Mouse (Mus musculus) CH12.LX (cell line): ENCODE data around the gene Myo3b. TPM values are rescaled to one million over a fixed set of nuclear protein-coding genes. Genes with fewer than 3 reads are reported as not detected.

ENCODE experiments used
- DNase-seq: peaks from one replicate; pipeline ENCODE4 v3.0.0-alpha.2; 2013; ENCODE audit errors: extremely low read depth
- H3K27ac ChIP-seq: 2 replicates; pipeline ENCODE4 v1.5.1; 2012; ENCODE audit warnings: low read depth, mild to moderate bottlenecking, control low read depth, moderate library complexity; ENCODE audit not compliant: insufficient read depth
- H3K27me3 ChIP-seq: replicated peaks from 2 replicates; pipeline ENCODE3; 2012; ENCODE audit warnings: inconsistent platforms
- H3K36me3 ChIP-seq, 2 experiments: replicated peaks in 1 of 2; 2 replicates each; pipeline versions ENCODE3 to v1.6.1; 2012; ENCODE audit warnings: inconsistent platforms in 1 of 2, low read length in 1 of 2, mild to moderate bottlenecking in 1 of 2, mixed read lengths in 1 of 2, moderate library complexity in 1 of 2; ENCODE audit not compliant: control insufficient read depth in 1 of 2, insufficient read depth in 1 of 2
- H3K4me1 ChIP-seq, 2 experiments: 2 replicates each; pipeline ENCODE4 v1.6.1; 2012; ENCODE audit warnings: inconsistent platforms in 1 of 2, moderate library complexity in 1 of 2; ENCODE audit not compliant: insufficient read depth in 2 of 2, control insufficient read depth in 1 of 2
- H3K4me2 ChIP-seq: 2 replicates; pipeline ENCODE4 v1.6.1; 2012; ENCODE audit warnings: low read depth, mild to moderate bottlenecking, control low read depth; ENCODE audit not compliant: poor library complexity, insufficient read depth, severe bottlenecking
- H3K4me3 ChIP-seq, 3 experiments: fragments of 150-350 bp in 1 of 3; sonication (generic) in 1 of 3; replicated peaks in 1 of 3; 2 replicates each; pipeline versions ENCODE3 to v1.5.1; 2011 to 2012; ENCODE audit warnings: low read depth in 2 of 3, low read length in 2 of 3, mild to moderate bottlenecking in 2 of 3, moderate library complexity in 2 of 3, control low read depth in 1 of 3, improper control_type of control experiment in 1 of 3, inconsistent platforms in 1 of 3, mixed read lengths in 1 of 3; ENCODE audit not compliant: poor library complexity in 1 of 3
- H3K79me2 ChIP-seq: replicated peaks from 2 replicates; pipeline ENCODE4 v1.6.1; 2012; ENCODE audit warnings: mild to moderate bottlenecking, moderate library complexity; ENCODE audit not compliant: control insufficient read depth, poor library complexity, insufficient read depth, severe bottlenecking; ENCODE audit errors: extremely low read depth
- H3K9ac ChIP-seq: 2 replicates; pipeline ENCODE4 v1.6.1; 2012; ENCODE audit warnings: low read depth, mild to moderate bottlenecking, control low read depth, moderate library complexity; ENCODE audit not compliant: insufficient read depth
- H3K9me3 ChIP-seq: replicated peaks from 2 replicates; pipeline ENCODE3; 2012; ENCODE audit warnings: low read length, inconsistent platforms, mixed read lengths
- BHLHE40 ChIP-seq: IDR thresholded peaks from 2 replicates; pipeline ENCODE4 v1.6.1; 2011; ENCODE audit warnings: mild to moderate bottlenecking, low read depth, low read length, improper control_type of control experiment
- CHD1 ChIP-seq: IDR thresholded peaks from 2 replicates; pipeline ENCODE4 v1.6.1; 2012; ENCODE audit warnings: low read depth, low read length, improper control_type of control experiment, inconsistent platforms
- CTCF ChIP-seq, 2 experiments: IDR thresholded peaks in 1 of 2; conservative IDR thresholded peaks in 1 of 2; 2 replicates each; pipeline ENCODE4 v1.5.1; 2011 to 2012; ENCODE audit warnings: low read depth in 2 of 2, low read length in 2 of 2, improper control_type of control experiment in 1 of 2, inconsistent platforms in 1 of 2, mild to moderate bottlenecking in 1 of 2, moderate library complexity in 1 of 2
- ELF1 ChIP-seq: IDR thresholded peaks from 2 replicates; pipeline ENCODE4 v1.6.1; 2014; ENCODE audit warnings: low read depth, mild to moderate bottlenecking, inconsistent platforms, low read length, improper control_type of control experiment
- EP300 ChIP-seq: IDR thresholded peaks from 2 replicates; pipeline ENCODE4 v1.6.1; 2011; ENCODE audit warnings: low read length, improper control_type of control experiment
- ETS1 ChIP-seq: conservative IDR thresholded peaks from 2 replicates; pipeline ENCODE4 v1.6.1; 2012; ENCODE audit warnings: low read depth, mild to moderate bottlenecking, inconsistent platforms, low read length, improper control_type of control experiment, moderate library complexity
- GABPA ChIP-seq: IDR thresholded peaks from 2 replicates; pipeline ENCODE4 v1.6.1; 2012; ENCODE audit warnings: low read depth, low read length, improper control_type of control experiment, inconsistent platforms; ENCODE audit not compliant: insufficient replicate concordance
- HCFC1 ChIP-seq: IDR thresholded peaks from 2 replicates; pipeline ENCODE4 v1.6.1; 2012; ENCODE audit warnings: low read depth, mild to moderate bottlenecking, inconsistent platforms, low read length, improper control_type of control experiment
- IRF4 ChIP-seq: IDR thresholded peaks from 2 replicates; pipeline ENCODE4 v1.6.1; 2014; ENCODE audit warnings: low read depth, mild to moderate bottlenecking, inconsistent platforms, low read length, improper control_type of control experiment
- JUN ChIP-seq: IDR thresholded peaks from 2 replicates; pipeline ENCODE4 v1.6.1; 2011; ENCODE audit warnings: low read depth, mild to moderate bottlenecking, low read length, improper control_type of control experiment, moderate library complexity; ENCODE audit not compliant: insufficient read depth
- JUND ChIP-seq: conservative IDR thresholded peaks from 2 replicates; pipeline ENCODE4 v1.6.1; 2011; ENCODE audit warnings: low read depth, low read length, improper control_type of control experiment
- MAFK ChIP-seq: IDR thresholded peaks from 2 replicates; pipeline ENCODE4 v1.6.1; 2011; ENCODE audit warnings: low read length, improper control_type of control experiment; ENCODE audit not compliant: insufficient replicate concordance
- MXI1 ChIP-seq: IDR thresholded peaks from 2 replicates; pipeline ENCODE4 v1.6.1; 2011; ENCODE audit warnings: mild to moderate bottlenecking, low read depth, low read length, improper control_type of control experiment
- MYC ChIP-seq: IDR thresholded peaks from 2 replicates; pipeline ENCODE4 v1.6.1; 2011; ENCODE audit warnings: low read depth, mild to moderate bottlenecking, improper control_type of control experiment, low read length
- NELFE ChIP-seq: IDR thresholded peaks from 2 replicates; pipeline ENCODE4 v1.6.1; 2011; ENCODE audit warnings: low read depth, low read length, improper control_type of control experiment
- NRF1 ChIP-seq: IDR thresholded peaks from 2 replicates; pipeline ENCODE4 v1.6.1; 2014; ENCODE audit warnings: low read depth, mild to moderate bottlenecking, inconsistent platforms, low read length, improper control_type of control experiment, moderate library complexity
- PAX5 ChIP-seq: IDR thresholded peaks from 2 replicates; pipeline ENCODE4 v1.6.1; 2012; ENCODE audit warnings: low read length, inconsistent platforms, mixed read lengths
- POLR2AphosphoS2 ChIP-seq: IDR thresholded peaks from 2 replicates; pipeline ENCODE4 v1.6.1; 2011; ENCODE audit warnings: low read depth, low read length, improper control_type of control experiment
- RAD21 ChIP-seq: IDR thresholded peaks from 2 replicates; pipeline ENCODE4 v1.6.1; 2011; ENCODE audit warnings: low read depth, mild to moderate bottlenecking, low read length, improper control_type of control experiment, moderate library complexity
- RCOR1 ChIP-seq: conservative IDR thresholded peaks from 2 replicates; pipeline ENCODE4 v1.6.1; 2012; ENCODE audit warnings: low read depth, mild to moderate bottlenecking, inconsistent platforms, low read length, improper control_type of control experiment
- SIN3A ChIP-seq: IDR thresholded peaks from 2 replicates; pipeline ENCODE4 v1.6.1; 2012; ENCODE audit warnings: low read length, improper control_type of control experiment, inconsistent platforms
- SMC3 ChIP-seq: IDR thresholded peaks from 2 replicates; pipeline ENCODE4 v1.6.1; 2011; ENCODE audit warnings: low read depth, low read length, improper control_type of control experiment
- TCF12 ChIP-seq: IDR thresholded peaks from 2 replicates; pipeline ENCODE4 v1.6.1; 2014; ENCODE audit warnings: low read depth, mild to moderate bottlenecking, inconsistent platforms, low read length, improper control_type of control experiment
- UBTF ChIP-seq: IDR thresholded peaks from 2 replicates; pipeline ENCODE4 v1.6.1; 2012; ENCODE audit warnings: low read depth, mild to moderate bottlenecking, inconsistent platforms, low read length, improper control_type of control experiment, moderate library complexity
- USF2 ChIP-seq: conservative IDR thresholded peaks from 2 replicates; pipeline ENCODE4 v1.6.1; 2011; ENCODE audit warnings: low read depth, low read length, improper control_type of control experiment
- ZC3H11A ChIP-seq: IDR thresholded peaks from 2 replicates; pipeline ENCODE4 v1.6.1; 2012; ENCODE audit warnings: low read depth, mild to moderate bottlenecking, inconsistent platforms, low read length, improper control_type of control experiment
- ZKSCAN1 ChIP-seq: IDR thresholded peaks from 2 replicates; pipeline ENCODE4 v1.6.1; 2012; ENCODE audit warnings: low read depth, inconsistent platforms, low read length, improper control_type of control experiment, borderline replicate concordance
- ZNF384 ChIP-seq: IDR thresholded peaks from 2 replicates; pipeline ENCODE4 v1.6.1; 2012; ENCODE audit warnings: low read depth, low read length, improper control_type of control experiment, inconsistent platforms
- dilution Hi-C: fragments of 300-500 bp; cut with MboI; formaldehyde crosslinking; loops from 2 replicates; pipeline ENCODE4 v1.14.3; 2020; ENCODE audit warnings: low sequenced_read_pairs; ENCODE audit not compliant: extremely low pct_unique_long_range_greater_than_20kb, extremely low pct_ligation_motif_present
- in situ Hi-C: fragments of 300-500 bp; cut with MboI; formaldehyde crosslinking; loops from 3 replicates; pipeline ENCODE4 v1.14.3; 2019; ENCODE audit warnings: low sequenced_read_pairs, low pct_ligation_motif_present, low pct_unique_long_range_greater_than_20kb, mixed read lengths
- polyA plus RNA-seq: library from polyadenylated mRNA; unstranded; fragments of >175 nt; gene quantifications from 2 replicates; pipeline ENCODE4 v1.2.1, GENCODE M21; 2012; ENCODE audit warnings: low read depth; ENCODE audit not compliant: insufficient read length
- total RNA-seq, 2 experiments: library from RNA; depleted of rRNA; stranded (reverse); fragments of 300-350 nt in 1 of 2; fragments of >200 nt in 1 of 2; gene quantifications; 2 replicates each; pipeline ENCODE4 v1.2.3; 2012 to 2014

Myo3b gene
- total and polyA plus RNA-seq, 3 experiments = 0.63 to 0.76 (median 0.64) TPM

- in situ Hi-C loops (no loop called here), dilution Hi-C loops (no loop called here)
- TF ChIP-seq USF2 = no peak
- no peak for TF ChIP-seq NELFE
- no peak for TF ChIP-seq ETS1
- TF ChIP-seq IRF4 = no peak
- TF ChIP-seq JUND = no peak
- TF ChIP-seq MYC = no peak
- no peak for TF ChIP-seq POLR2AphosphoS2
- TF ChIP-seq RAD21 = no peak
- TF ChIP-seq JUN = no peak
- TF ChIP-seq GABPA = no peak
- no peak for TF ChIP-seq CHD1
- no peak for TF ChIP-seq HCFC1
- TF ChIP-seq SIN3A = no peak
- TF ChIP-seq ZNF384 = no peak
- no peak for TF ChIP-seq NRF1
- no peak for TF ChIP-seq ELF1
- no peak for TF ChIP-seq TCF12
- TF ChIP-seq CTCF (conservative IDR thresholded peaks at IDR 0.05 in 1 of 2, IDR thresholded peaks at IDR 0.05 in 1 of 2; ENCODE audit: low read depth in 2 of 2, low read length in 2 of 2) = no peak
- no peak for TF ChIP-seq PAX5
- no peak for TF ChIP-seq EP300
Observed at GRCm38 (mm10) chr2:70399441-70400115, 360.7 kb downstream of the Myo3b start.

GRCm38 (mm10) chr2:70400321-70400720 is 361.4 kb downstream of the Myo3b start:
- Histone ChIP-seq H3K4me3 (no peak overlapping the region), H3K27me3 (no peaks in the 10 kb centered on the region), H3K79me2 (no peaks in the 10 kb centered on the region), H3K4me1 (no peaks in the 10 kb centered on the region), H3K9me3 (no peaks in the 10 kb centered on the region), H3K4me2 (no peak overlapping the region), H3K9ac (no peak overlapping the region), H3K36me3 (no peaks in the 10 kb centered on the region)
- in situ Hi-C loops = no loop called here
- no peak for TF ChIP-seq CHD1
- no peak for TF ChIP-seq MXI1
- no peak for TF ChIP-seq MAFK
- TF ChIP-seq EP300 = no peak
- TF ChIP-seq PAX5 = no peak
- no peak for TF ChIP-seq RAD21
- TF ChIP-seq SMC3 = no peak
- TF ChIP-seq TCF12 = no peak
- no peak for TF ChIP-seq BHLHE40
- TF ChIP-seq UBTF = no peak
- no peak for TF ChIP-seq ZKSCAN1
- TF ChIP-seq USF2 = no peak
- no peak for TF ChIP-seq CTCF (conservative IDR thresholded peaks at IDR 0.05 in 1 of 2, IDR thresholded peaks at IDR 0.05 in 1 of 2; ENCODE audit: low read depth in 2 of 2, low read length in 2 of 2)
- no peak for TF ChIP-seq ZC3H11A
- TF ChIP-seq RCOR1 = no peak
- TF ChIP-seq, all 38 proteins: peak for 0
- dilution Hi-C loops = no loop called here
- no peak overlapping the region for H3K27ac ChIP-seq
- DNase-seq = no peak

More at GRCm38 (mm10) chr2:70399441-70400115, 360.7 kb downstream of the Myo3b start:
- Histone ChIP-seq H3K27ac (no peak overlapping the region), H3K9ac (no peak overlapping the region), H3K4me3 (no peak overlapping the region), H3K4me2 (no peak overlapping the region), H3K36me3 (no peaks in the 10 kb centered on the region), H3K79me2 (no peaks in the 10 kb centered on the region), H3K9me3 (no peaks in the 10 kb centered on the region), H3K27me3 (no peaks in the 10 kb centered on the region), H3K4me1 (no peaks in the 10 kb centered on the region)
- DNase-seq = no peak
